Mouse (Mus musculus) testis, postnatal 14 days (tissue): ENCODE results near the gene Gm20388.
A peak's percentile ranks its signal among the peaks of the same experiment; 100 is the strongest.
"Not testable (repeated sequence)": the region's sequence is repeated elsewhere in the genome, so short reads cannot be mapped to it uniquely, and the experiment has no call there.

Experiments used
- DNase-seq: peaks from one replicate; pipeline ENCODE4 v3.0.0; 2021; ENCODE audit warnings: low spot score

Gm20388 gene

GRCm38 (mm10) chr8:123188841-123189240 lies 3278.2 kb downstream of the Gm20388 start:
- DNase-seq = no peak

GRCm38 (mm10) chr8:123190678-123191077 lies 3280.0 kb downstream of the Gm20388 start:
- peak; percentile 69 for DNase-seq

- no peak for DNase-seq
Measured at GRCm38 (mm10) chr8:123191908-123192307, 3281.3 kb downstream of the Gm20388 start.

- no peak for DNase-seq
Measured at GRCm38 (mm10) chr8:123193771-123194170, 3283.1 kb downstream of the Gm20388 start.

GRCm38 (mm10) chr8:123197016-123197415 lies 3286.4 kb downstream of the Gm20388 start:
- not testable (repeated sequence) for DNase-seq

GRCm38 (mm10) chr8:123199864-123200263 lies 3289.2 kb downstream of the Gm20388 start:
- DNase-seq = no peak

GRCm38 (mm10) chr8:123202288-123202687 lies 3291.6 kb downstream of the Gm20388 start:
- DNase-seq = peak; percentile 66

- no peak for DNase-seq
Measured at GRCm38 (mm10) chr8:123203571-123203970, 3292.9 kb downstream of the Gm20388 start.

- no peak for DNase-seq
Measured at GRCm38 (mm10) chr8:123211876-123212275, 3301.2 kb downstream of the Gm20388 start.

GRCm38 (mm10) chr8:123212321-123213117 lies 3301.9 kb downstream of the Gm20388 start, which contains the start of the genes Chmp1a and Spata33:
TSS of gene Chmp1a (minus strand) at chr8:123212763.
TSS of gene Spata33 (plus strand) at chr8:123212832.
- DNase-seq = peak; percentile 95

- no peak for DNase-seq
Measured at GRCm38 (mm10) chr8:123213118-123213772, 3302.6 kb downstream of the Gm20388 start.

GRCm38 (mm10) chr8:123215430-123215829 lies 3304.8 kb downstream of the Gm20388 start:
- DNase-seq = no peak

- no peak for DNase-seq
Measured at GRCm38 (mm10) chr8:123220917-123221316, 3310.3 kb downstream of the Gm20388 start.

- DNase-seq = peak; percentile 92
Measured at GRCm38 (mm10) chr8:123224278-123225266, 3313.9 kb downstream of the Gm20388 start, which contains the start of gene Cdk10. TSS of gene Cdk10 (plus strand) at chr8:123224842.

GRCm38 (mm10) chr8:123228416-123228815 lies 3317.8 kb downstream of the Gm20388 start:
- no peak for DNase-seq

- DNase-seq = not testable (repeated sequence)
Measured at GRCm38 (mm10) chr8:123230326-123230725, 3319.7 kb downstream of the Gm20388 start.

- DNase-seq = no peak
Measured at GRCm38 (mm10) chr8:123231742-123232141, 3321.1 kb downstream of the Gm20388 start.

GRCm38 (mm10) chr8:123232553-123232952 lies 3321.9 kb downstream of the Gm20388 start:
- no peak for DNase-seq

GRCm38 (mm10) chr8:123233300-123233699 lies 3322.7 kb downstream of the Gm20388 start:
- DNase-seq = no peak

GRCm38 (mm10) chr8:123233760-123234159 lies 3323.1 kb downstream of the Gm20388 start:
- DNase-seq = no peak

GRCm38 (mm10) chr8:123234918-123235519 lies 3324.4 kb downstream of the Gm20388 start:
- no peak for DNase-seq
